Mouse (Mus musculus) right cerebral cortex, postnatal 4 days (tissue): ENCODE measurements around the gene Cmtm8.

Experiments
- DNase-seq: peaks from one replicate; pipeline ENCODE4 v3.0.0-alpha.2; 2022

The Cmtm8 gene

GRCm38 (mm10) chr9:114785432-114786125, 58.4 kb downstream of the Cmtm8 start:
- DNase-seq, result no peak

DNA sequence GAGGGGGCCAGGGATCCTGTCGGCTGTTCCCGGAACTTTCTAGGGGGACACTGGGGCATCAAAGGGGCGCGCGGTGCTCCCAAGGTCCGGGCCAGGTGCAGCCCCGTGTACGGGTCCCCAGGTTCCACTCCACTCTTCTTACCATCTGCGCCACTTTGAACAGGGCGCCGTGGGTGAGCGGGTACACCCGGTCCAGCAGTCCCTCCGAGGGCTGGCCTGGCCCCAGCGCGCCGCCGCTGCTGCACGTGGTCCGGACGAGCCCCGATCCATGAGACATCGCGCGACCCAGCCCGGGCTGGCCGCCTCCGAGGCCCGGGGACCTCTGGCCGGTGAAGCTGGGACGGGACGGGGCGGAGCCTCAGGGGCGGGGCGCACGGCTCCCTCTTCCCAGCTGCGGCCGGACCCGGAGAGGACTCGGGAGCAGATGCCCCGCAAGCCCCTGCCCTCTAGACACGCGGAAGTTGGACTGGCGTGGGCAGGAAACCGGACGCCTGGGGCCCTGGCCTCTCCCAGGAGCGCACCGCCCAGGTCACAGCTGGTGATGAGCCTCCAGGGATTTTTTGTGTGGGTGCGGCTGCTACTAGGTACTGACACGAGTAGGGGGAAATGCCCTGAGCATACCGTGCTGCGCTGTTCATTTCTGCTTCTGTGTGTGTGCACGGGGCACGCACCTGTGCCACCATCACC, 62.3 kb downstream of the Cmtm8 start, which contains the start of gene Cmtm7:
Gene Cmtm7, minus strand, starts transcription at position 331 of the 687 bp plus-strand sequence.
- peak; percentile 36 for DNase-seq

DNA sequence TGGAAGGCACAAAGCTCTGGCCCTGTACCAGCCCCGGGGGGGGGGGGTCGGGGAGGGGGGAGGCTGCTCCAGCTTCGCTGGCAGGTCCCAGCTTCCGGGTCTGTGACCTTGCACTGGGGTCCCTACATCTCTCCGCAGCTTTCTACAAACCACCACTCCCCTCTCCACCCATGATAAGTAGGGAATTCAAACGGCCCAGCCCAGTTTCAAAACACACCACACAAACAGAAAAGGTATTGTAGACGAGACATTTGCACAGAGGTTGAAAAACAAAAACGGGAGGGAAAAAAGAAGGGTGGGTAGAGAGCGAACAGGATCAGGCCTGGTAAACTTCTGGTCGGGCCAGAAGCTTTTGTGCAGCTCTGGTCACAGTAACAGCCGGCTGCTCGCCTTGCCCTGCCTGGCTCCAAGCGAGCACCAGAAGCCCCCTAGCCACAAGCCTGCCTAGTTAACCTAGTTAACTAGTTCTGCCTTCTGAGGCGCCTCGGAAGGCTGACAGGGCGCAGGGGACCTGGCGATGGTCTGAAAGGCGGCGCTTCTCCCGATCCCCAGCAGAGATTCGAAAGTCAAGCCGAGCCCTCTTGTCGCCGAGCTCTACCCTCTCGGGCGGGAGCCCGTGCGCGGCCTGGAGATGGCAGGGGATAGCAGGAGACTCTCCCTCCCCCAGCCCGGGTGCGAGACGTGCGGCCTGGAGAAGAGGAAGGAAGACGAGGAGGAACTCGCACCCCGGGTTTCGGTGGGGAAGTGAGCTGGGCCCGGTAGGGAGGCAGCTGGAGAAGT, 63.0 kb downstream of the Cmtm8 start:
- DNase-seq, result peak; percentile 33

GRCm38 (mm10) chr9:114779984-114780745, 63.8 kb downstream of the Cmtm8 start:
- no peak for DNase-seq

GRCm38 (mm10) chr9:114778877-114779276, 65.1 kb downstream of the Cmtm8 start:
- DNase-seq, result no peak

DNA sequence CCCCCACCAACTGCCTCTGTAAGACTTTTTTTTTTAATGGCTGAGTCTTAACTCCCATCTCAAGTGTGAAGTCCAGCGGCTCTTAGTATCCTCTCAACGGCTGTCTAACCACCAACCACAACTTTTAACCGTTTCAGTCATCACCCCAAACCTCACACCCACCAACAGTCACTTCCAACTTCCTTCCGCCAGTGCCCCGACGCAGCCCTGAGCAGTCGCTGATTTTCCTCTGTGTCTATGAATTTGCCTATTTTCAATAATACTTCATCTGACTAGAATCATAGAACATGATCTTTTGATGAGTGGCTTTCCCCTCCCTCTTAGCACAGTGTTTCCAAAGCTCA, 65.9 kb downstream of the Cmtm8 start:
- DNase-seq, result no peak

DNA sequence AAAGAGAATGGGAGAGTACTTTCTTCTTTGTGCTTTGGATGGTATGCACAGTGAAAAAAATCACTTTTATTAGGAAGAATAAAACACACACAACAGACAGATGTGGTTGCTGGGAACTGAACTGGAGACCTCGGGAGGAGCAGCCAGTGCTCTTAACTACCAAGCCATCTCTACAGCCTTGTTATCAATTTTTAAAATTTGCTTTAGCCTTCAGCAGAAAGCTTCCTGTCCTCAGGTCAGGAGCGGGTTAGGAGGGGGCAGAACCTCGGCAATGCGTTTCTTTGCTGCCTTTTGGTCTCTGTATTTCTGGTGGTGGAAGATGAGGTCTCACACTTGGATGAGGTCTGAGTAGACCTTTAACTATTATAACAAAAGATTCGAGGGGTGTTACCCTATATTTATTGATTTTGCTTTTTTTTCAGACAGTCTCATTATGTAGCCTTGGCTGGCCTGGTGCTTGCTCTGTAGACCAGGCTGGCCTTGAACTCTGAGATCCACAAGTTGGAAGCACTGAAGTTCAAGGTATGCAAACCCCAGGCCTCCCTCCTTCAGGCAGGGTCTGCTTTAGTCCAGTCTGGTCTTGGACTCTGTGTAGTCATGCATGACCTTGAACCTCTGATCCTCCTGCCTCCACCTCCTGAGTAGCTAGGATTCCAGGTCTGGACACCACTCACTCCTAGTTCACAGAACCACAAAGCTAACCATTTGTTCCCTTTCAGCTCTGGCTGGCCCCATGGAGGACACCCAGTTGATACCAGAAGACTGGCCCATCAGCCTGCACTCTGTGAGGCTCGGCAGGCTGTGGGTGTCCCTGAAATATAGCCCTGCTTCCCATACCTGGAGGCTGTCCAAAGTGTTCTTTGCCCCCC, 66.5 kb downstream of the Cmtm8 start:
- no peak for DNase-seq

- DNase-seq, result no peak
Observed at GRCm38 (mm10) chr9:114776361-114776760, 67.6 kb downstream of the Cmtm8 start.

- DNase-seq, result no peak
Observed at GRCm38 (mm10) chr9:114775272-114775671, 68.7 kb downstream of the Cmtm8 start.

DNA sequence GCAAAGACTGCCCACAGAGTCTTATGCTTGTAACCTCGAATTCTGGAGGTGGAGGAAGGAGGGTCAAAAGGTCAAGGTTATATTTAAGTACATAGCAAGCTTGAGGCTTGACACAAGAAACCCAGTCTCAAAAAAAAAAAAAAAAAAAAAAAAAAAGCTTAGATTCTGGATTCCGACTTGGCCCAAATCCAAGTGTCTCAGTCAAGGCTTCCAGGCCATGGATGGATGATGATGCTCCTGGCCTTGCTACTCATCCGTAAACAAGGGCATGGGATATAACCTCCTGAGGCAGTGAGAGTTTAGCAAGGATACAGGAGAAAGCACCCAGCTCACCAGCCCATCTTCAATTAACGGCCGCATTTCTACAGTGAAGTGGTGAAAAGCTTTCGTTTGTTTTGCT, 69.3 kb downstream of the Cmtm8 start:
- no peak for DNase-seq

GRCm38 (mm10) chr9:114771565-114771964, 72.4 kb downstream of the Cmtm8 start:
- DNase-seq, result no peak

DNA sequence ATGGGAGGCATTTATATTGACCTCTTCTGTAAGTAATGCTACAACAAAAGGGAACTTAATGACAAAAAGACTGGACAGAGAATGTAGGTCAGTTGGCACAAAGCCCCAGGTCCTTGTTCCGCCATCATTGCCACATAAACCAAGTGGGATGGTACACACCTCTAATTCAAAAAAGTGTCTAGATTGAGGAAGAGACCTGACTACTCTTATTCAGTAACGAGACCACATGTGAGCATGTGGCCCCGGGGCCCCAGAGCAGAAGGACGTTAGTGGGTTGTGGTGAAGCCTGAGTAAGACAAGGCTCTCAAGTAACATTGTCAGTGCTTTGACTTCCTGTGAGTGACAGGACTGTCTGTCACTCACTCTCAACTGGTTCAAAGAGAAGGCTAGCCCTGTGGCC, 73.7 kb downstream of the Cmtm8 start:
- no peak for DNase-seq

DNA sequence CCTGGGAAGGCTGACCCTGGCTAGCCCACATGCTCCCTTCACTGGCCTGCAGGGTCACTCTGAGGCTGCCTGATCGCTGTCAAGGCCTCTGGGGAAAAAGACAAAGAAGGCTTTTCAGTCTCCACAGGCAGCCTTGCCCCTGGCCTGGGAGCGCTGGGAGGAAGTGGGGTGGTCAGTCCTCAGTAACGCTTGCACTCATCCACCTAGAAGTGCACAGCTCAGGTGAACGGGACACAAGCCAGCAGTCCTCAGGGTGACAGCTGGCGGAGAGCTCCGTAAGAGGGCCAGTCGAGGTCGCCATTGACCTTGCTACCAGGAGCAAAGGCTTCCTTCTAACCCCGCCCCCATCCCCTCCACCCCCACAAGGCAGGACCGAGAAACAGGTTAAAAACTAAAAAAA, 75.9 kb downstream of the Cmtm8 start:
- DNase-seq, result no peak

- no peak for DNase-seq
Observed at GRCm38 (mm10) chr9:114767507-114767906, 76.4 kb downstream of the Cmtm8 start.

DNA sequence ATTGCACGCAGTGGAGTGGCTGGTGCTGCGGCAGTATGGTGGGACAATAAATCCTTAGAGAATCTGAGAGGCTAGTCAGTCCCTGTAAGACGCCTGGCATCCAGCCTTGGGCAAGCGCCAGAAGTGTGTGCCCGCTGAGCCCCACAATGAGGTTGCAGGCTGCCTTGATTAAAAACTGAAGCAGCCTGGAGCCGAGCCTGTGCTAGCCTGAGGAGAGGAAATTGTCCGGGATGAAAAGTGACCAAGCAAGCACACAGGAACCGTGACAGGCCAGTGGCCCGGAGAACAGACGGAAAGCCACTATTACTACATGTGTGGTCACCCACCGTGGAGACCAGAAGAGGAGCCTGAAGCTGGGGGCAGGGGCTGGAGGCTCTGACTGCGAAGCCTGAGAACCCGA, 76.9 kb downstream of the Cmtm8 start:
- DNase-seq, result peak; percentile 76

- DNase-seq, result peak; percentile 49
Observed at GRCm38 (mm10) chr9:114763341-114763740, 80.6 kb downstream of the Cmtm8 start.

DNA sequence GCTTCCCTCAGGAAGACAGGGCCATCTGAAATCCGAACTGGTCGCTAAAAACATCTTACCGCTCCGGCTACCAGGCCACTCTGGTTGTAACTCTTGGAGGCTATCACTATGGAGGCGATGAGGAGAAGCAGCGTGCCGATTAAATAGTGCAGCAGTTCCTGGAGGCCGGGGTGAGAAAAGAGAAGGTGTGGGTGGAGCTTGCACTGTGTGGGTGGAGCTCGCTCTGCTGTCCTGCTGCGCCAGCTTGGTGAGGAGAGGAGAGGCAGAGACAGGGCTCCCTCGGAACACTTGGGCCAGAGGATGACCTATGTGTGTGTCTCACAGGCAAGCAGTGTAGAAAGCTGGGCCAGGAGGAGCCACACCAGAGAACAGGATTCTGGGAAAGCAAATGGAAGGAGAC, 82.1 kb downstream of the Cmtm8 start:
- no peak for DNase-seq

DNA sequence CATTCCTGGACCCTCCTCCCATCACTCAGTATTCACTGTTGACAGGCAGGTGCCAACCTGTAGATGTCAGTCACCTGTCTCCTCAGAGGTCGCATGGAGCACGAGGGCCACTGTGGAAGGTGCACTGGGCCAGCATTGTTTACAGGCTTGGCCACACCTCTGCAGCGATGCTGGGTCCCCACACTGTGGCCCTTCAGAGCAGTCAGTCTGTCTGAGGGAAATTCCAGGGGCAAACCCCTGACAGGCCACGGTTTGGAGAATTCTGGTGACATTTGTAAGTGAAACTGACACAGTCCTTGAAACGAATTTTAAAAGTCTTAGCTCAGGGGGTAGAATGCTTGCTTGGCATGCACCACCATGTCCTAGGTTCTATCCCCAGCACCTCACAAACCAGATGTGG, 83.6 kb downstream of the Cmtm8 start:
- DNase-seq, result no peak

GRCm38 (mm10) chr9:114759886-114760285, 84.1 kb downstream of the Cmtm8 start:
- DNase-seq, result no peak

DNA sequence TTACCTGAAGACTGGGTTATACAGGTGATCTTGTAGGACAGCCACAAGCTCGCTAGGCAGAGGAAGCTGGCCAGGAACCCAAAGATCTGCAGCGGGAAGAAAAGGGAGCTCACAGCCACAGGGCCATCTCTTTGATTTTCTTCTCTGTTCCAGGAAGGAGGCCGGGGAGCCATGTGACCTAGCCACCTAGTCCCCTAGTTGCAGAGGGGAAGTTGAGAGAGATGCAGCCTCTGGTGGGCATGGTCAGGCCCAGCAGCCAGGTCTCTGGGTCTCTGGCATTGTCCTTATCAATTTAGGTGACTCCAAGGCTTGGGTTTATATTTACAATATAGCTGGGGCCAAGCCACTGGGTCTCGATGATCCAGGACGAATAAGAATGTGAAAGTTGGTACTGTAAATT, 85.2 kb downstream of the Cmtm8 start:
- no peak for DNase-seq

DNA sequence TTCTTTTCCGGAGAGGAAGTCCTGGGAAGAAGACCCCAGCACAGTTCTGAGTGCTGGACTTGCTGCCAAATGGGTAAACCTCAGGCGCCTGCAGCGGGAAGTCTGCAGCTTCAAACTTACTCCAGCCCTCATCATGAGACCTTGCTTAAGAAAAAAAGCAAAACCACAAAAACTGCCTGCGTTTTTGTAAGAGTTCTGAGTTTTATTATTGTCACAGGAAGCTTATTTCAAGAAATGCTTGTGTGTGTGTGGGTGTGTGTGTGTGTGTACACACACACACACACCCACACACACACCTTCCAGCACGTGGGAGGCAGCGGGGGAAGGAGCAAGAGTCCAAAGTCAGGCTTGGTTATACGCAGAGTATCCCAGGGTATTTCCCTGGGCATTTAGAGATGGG, 85.7 kb downstream of the Cmtm8 start:
- no peak for DNase-seq

DNA sequence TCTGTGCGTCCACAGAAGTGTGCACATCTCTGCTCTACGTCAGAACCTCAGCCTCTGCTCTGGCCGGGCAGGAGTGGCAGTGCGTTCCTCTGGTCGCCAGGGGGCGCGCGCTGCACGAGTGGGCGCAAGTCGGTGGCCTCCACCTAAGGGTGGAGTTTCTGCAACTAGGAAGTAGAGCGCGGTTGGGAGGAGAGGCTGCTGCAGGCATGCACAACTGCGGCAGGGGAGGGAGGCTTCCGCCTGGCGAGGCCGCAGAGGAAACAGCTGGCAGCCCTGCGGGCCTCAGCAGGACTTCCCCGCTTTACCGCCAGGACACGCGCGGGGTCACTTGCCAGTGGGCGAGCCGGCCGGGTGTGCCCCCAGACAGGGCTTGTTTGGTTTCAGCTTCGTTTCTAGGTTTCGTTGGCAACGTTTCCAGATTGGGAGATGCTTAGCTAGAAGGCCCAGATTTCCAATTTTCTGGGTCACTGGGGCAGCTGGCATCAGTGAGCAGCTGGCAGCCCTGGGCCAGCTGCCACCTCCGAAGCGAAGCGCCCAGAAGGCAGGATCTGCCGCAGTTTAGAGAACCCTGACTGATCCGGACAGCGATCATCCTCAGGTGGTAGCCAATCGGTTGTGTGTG, 91.0 kb downstream of the Cmtm8 start:
- peak; percentile 85 for DNase-seq
